Mouse (Mus musculus): ENCODE results near the gene Exoc2. TPM values are rescaled to one million over a fixed set of nuclear protein-coding genes. Genes with fewer than 3 reads are reported as not detected.

The Exoc2 gene
- polyA plus RNA-seq, 2 experiments from 2014 or later, result 71.5 to 76.1 TPM

DNA sequence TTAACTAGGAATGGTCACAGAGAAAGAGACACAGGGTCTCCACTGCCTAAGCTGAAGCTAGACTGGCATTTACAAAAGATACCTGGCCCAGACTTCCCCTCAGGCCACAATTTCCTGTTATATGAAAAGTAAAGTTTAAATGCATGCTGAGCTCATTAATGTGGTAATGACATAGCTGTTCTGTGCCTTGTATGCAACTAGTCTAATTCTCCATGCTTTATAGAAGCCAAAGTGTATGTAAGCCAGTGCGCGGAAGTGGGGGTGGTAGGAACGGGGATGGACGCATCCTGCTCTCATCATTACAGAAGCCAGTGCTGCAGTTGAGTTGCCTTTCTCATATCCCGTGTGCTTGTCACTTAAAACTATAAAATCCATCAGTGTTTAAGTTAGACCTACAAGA is 156.5 kb downstream of the Exoc2 start:
- peak; percentile 84 for ATAC-seq

DNA sequence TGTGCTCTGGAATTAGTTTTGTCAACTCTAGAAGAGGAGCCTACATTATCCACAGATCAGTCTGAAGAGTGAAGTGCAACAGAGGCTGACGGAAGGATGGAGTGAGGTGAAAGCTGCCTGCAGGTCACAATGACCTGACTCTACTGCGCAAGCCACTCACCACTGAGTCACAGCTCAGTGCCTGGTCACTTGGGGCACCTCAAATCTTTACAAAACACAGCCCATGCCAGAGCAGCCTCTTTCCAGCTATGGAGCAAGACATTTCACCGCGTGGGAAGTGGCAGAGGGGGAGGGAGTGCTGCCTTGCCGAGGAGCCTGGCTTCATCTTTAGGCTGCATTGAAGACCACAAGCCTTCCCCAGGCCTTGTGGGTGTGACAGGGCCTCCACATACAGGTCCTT is 159.6 kb downstream of the Exoc2 start:
- no peak for ATAC-seq

- ATAC-seq, result peak; percentile 34
These were observed 160.4 kb downstream of the Exoc2 start for GRCm38 (mm10) chr13:30813464-30813863.

GRCm38 (mm10) chr13:30809240-30809639 is 164.7 kb downstream of the Exoc2 start:
- no peak for ATAC-seq

DNA sequence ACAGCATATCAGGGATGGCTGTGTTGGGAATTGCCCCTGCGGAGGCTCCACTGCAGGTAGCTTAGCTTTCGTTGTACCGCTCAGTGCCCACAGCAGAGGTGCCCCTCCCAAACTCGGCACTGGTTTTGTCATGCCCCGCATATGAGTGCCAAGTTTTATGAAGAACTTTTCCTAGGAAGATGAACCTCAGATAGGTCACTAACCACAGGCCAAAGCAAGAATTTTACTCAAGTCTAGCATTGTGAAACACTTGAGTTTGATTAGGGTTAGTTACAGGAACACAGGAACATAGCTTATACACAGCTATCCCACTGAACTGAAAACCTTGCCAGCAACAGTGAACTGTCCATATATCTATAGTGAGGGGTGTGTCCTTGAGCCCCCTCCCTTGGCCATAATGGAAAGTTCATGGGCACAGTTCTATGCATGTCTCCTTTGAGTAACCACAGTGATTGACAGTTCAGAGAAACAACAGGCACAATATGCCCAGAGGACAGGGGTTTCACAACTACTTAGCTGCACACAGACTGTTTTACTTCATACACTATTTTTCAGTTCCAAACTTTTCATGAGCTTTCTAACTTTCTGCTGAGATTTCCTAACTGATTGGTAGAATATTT is 171.4 kb downstream of the Exoc2 start:
- ATAC-seq, result no peak

GRCm38 (mm10) chr13:30801886-30802285 is 172.0 kb downstream of the Exoc2 start:
- ATAC-seq, result no peak

- ATAC-seq, result no peak
These were observed 177.9 kb downstream of the Exoc2 start for GRCm38 (mm10) chr13:30795960-30796359.

GRCm38 (mm10) chr13:30793616-30794015 is 180.3 kb downstream of the Exoc2 start:
- no peak for ATAC-seq

- no peak for ATAC-seq
These were observed 180.7 kb downstream of the Exoc2 start for GRCm38 (mm10) chr13:30793196-30793595.

DNA sequence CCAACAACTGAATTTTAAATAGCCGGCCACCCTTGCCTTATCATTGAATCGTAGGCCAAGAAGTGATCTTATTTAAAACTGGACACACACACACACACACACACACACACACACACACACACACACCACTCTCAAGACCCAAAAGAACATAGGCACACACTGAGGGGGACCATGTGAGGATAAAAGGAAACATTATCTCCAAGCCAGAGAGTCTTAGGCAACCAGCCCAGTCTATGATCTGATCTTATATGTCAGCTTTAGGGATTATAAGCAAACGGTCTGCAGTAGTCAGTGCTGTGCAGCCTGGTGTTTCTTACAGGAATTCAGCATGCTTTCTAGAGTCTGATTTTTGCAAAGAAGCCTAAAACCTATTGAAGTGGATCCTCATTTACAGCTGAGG is 181.2 kb downstream of the Exoc2 start:
- ATAC-seq, result no peak

DNA sequence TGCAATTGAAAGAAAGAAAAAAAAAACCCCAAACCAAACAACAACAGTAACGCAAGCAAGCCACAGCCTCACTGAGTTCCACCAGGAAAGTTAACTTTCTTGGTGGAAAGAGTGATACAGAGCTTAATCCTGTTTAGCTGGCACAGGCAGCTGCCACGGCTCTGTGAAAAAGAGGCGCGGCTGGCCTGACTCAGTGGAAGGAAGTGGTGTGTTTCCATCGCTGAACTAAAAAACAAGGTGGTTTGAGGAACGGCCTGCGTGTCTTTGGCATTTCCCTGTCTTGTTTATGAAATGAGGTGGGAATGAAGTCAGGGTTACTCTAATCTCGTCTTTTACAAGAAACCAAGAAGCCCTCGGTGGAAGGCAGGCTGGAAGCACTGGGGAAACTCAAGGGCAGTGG is 181.6 kb downstream of the Exoc2 start:
- ATAC-seq, result peak; percentile 90

DNA sequence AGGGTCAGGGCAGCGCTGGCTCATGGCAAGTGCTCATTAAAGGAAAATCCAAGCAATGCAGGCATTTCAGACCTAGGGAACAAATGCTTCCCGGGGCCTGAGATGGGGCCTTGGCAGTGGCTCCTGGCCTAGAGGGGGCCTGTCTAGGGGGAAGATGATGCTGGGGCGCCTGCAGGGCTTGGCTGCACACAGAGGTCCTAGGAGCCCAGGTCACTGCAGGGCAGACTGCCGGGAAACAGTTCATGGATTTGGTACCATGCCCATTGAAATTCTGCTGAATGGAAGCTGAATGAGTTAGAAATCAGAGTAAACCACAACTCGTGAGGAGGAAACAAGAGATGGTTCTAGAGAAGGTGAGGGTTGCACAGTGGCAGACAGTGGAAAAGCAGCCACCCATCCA is 183.9 kb downstream of the Exoc2 start:
- ATAC-seq, result no peak

GRCm38 (mm10) chr13:30788421-30788820 is 185.5 kb downstream of the Exoc2 start:
- ATAC-seq, result no peak

DNA sequence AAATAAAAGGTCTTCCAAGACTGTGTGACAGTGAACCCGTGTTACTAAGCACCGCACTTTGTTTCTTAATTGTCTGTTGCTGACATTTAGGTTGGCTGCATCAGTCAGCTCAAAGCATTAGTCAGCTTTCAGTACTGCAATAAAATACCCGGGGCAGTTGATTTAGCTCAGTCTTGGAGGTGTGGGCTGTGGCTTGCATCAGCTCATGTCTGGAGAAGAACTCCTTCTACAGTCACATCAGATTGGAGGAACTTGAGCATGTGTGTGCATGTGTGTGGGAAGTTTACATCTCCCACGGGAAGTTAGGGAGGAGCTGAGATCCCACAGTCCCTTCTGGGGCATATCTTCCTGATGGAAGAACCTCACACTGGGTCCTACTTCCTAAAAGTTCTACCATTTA is 185.9 kb downstream of the Exoc2 start:
- no peak for ATAC-seq

GRCm38 (mm10) chr13:30787556-30787955 is 186.3 kb downstream of the Exoc2 start:
- ATAC-seq, result no peak

DNA sequence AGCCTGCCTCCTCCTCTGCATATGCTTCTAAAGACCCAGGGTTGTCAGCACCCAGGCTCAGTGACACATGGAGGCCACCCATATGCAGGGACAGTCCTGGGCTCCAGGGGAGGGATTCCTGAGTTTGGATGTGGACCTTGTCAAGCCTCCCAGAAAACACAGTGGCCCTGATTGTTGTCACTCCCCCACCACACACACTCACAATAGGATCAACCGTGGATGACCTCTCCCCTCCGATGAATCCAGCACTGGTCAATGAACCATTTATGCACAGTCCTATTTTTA is 186.9 kb downstream of the Exoc2 start:
- ATAC-seq, result no peak

DNA sequence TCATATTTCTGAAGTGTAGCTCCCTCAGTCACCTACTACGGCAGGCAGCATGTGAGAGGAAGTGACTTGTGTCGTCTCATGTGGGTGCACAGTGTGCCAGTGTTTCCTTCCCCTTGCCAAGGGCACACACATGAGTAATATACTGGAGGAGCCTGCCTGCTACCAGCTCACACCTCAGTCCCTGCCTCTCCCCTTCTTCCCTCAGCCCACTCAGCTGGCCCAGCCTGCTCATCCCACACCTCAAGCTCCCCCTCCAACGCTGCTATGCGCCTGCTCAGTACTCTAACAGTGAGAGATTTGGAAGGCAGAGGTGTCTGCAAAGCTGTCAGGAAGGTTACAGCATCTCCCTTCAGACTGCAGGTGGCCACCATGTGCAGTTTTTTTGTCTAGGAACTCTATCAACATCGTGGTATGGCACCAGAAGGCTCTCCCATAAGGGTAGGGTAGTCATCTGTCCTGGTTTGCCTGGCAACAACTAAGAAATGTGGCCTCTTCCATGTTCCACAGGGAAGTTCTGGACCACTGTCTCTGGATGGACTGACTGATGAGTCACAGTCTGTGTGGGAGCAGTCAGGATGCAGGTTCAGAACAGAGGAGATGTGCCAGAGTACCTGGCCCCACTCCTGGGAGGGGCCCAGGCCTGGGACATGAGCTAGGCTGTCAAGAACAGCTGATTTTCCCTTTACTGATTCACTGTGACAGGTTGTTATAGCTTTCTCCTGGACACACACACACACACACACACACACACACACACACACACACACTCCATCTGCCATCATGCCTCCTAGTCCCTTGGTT is 187.5 kb downstream of the Exoc2 start:
- peak; percentile 91 for ATAC-seq

DNA sequence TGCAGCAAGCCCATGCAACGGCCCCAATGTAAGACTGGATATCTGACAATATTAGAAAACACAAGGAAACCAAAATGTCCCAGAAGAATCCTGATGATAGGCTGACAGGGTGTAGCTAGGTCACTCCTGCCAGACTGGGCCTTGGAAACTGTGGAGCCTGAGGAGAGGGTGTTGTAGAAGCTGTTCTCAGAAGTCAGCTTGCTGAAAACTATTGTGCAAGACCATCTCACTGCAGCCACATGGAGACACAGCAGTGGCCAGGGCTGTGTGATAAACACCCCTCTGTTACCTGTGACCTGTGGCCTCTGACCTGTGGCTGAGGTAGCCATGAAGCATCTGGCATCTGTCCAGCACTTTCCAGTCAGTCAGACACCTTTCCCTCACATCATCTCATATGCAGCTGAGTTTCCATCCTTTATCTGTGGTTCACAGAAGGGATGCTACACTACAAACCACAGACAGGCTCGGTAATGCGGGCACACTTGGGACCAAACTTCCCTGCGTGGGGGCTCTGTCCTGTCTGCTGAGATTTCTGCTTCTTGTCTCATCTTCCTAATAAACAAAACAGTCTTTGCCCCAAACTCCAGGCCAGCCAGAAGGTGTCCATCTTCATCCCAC is 188.4 kb downstream of the Exoc2 start:
- peak; percentile 14 for ATAC-seq

DNA sequence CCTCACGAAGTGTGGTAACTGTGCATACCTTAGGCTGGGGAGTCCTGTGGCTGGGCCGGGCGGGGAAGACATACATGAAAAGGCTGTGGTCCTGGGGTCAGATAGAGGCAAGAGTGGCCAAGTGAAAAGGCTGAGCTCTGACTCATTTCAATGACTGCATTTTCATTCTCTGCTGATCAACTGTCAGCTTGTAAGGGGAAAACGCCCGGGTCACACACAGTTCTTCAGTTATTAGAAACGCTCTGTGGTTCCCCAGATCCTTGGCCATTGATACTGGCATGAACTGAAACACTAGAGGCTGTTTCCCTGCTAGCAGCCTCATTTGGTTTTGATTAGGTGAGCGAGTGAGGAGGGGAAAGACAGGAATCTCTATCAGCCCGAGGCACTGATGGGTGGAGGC is 191.5 kb downstream of the Exoc2 start:
- ATAC-seq, result no peak

GRCm38 (mm10) chr13:30781905-30782304 is 192.0 kb downstream of the Exoc2 start:
- ATAC-seq, result no peak

DNA sequence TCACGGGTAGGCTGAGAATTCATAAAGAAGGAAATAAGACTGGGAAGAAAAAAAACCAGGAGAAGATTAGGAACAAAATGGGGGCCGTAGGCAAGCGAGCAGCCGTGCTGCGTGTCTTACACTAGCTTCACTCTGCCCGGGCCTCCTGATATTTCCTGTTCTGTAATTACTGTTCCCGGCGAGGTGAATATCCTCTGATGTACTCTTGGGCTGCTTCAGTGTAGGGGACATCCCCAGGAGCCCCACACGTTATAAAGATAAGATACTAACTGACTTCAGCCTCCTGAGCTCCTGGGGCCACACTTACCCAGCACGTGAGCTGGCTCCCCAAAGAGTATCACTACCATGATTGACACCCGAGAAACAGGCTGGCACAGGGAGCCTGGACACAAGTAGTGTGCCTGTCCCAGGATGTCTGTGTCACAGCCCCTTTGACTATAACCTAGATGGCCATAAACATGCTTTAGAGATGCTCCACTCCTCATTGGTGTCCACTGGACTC is 196.2 kb downstream of the Exoc2 start:
- peak; percentile 80 for ATAC-seq

DNA sequence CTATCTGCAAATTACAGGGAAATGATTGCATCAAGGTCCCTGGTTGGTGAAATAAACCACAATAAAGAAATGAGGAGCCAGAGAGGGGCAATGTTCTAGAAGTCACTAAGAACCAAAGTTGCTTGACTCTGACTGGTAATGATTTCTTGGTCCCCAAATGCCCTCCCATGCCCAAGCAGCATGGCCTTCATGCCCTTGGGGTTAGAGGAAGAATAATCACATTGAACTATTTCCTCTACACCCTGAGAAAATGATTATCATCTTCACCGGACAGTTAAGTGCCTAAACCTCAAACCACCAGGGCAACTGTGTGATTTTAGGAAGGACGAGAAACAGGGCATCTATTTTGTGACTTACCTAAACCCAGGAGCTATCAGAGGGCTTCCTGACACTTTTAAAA is 197.9 kb downstream of the Exoc2 start:
- no peak for ATAC-seq

- no peak for ATAC-seq
These were observed 206.3 kb downstream of the Exoc2 start for GRCm38 (mm10) chr13:30767477-30768127.
